In genomic region chr1:58562455-58562854, GRCm38 (mm10) we compare ENCODE assay signal across 8 mouse cellular contexts. TPM values are rescaled to one million over a fixed set of nuclear protein-coding genes. Genes with fewer than 3 reads are reported as not detected.
DNase-seq lines count a peak whose midpoint lies in the region; ATAC-seq and TF ChIP-seq lines count a peak whose summit lies in the region.

No protein-coding gene starts in this region.

- peak; percentile 34 for DNase-seq in forebrain, embryonic 14.5 days (ENCODE audit: low spot score)
- peak; percentile 8 for DNase-seq in ovary, postnatal 36 days (ENCODE audit: low spot score)
- no peak for DNase-seq in ovary, postnatal 14 days (ENCODE audit: low spot score)
- peak; percentile 41 to 51 for DNase-seq in cerebellum, adult 18-20 months
- peak; percentile 60 for DNase-seq in heart, postnatal 4 days
- DNase-seq in midbrain, postnatal 0 days (ENCODE audit: low spot score), result peak; percentile 13
- peak; percentile 47 to 59 for DNase-seq in thymus, postnatal 36 days

- no peak for ATAC-seq in forebrain, embryonic 14.5 days
- ATAC-seq in forebrain, embryonic 16.5 days, result no peak
- no peak for ATAC-seq in midbrain, postnatal 0 days (ENCODE audit: low FRiP score)

- H3K27me3 ChIP-seq in forebrain, embryonic 14.5 days (replicated peaks; ENCODE audit: control insufficient read depth, insufficient read depth, low read length), result no peaks in the 10 kb centered on the region
- H3K27me3 ChIP-seq in forebrain, embryonic 16.5 days (replicated peaks; ENCODE audit: control insufficient read depth, insufficient read depth, low read length), result no peaks in the 10 kb centered on the region
- H3K27me3 ChIP-seq in midbrain, postnatal 0 days (ENCODE audit: insufficient read depth, low read length), result no peaks in the 10 kb centered on the region

- H3K27ac ChIP-seq in forebrain, embryonic 14.5 days (ENCODE audit: low read depth, low read length), result no peak overlapping the region
- no peak overlapping the region for H3K27ac ChIP-seq in forebrain, embryonic 16.5 days (ENCODE audit: low read length)
- no peak overlapping the region for H3K27ac ChIP-seq in midbrain, postnatal 0 days (ENCODE audit: low read depth, low read length)

- no peak overlapping the region for H3K4me2 ChIP-seq in forebrain, embryonic 14.5 days (ENCODE audit: low read length)
- H3K4me2 ChIP-seq in forebrain, embryonic 16.5 days (ENCODE audit: low read length), result no peak overlapping the region
- H3K4me2 ChIP-seq in midbrain, postnatal 0 days (ENCODE audit: low read depth, low read length, poor library complexity, severe bottlenecking), result no peak overlapping the region

- TF ChIP-seq CTCF in midbrain, postnatal 0 days (IDR thresholded peaks at IDR 0.05), result peak; percentile 58

- no peaks in the 10 kb centered on the region for H3K36me3 ChIP-seq in forebrain, embryonic 14.5 days (ENCODE audit: control insufficient read depth, insufficient read depth, low read length)
- H3K36me3 ChIP-seq in forebrain, embryonic 16.5 days (ENCODE audit: control insufficient read depth, insufficient read depth), result 0 out of 2 replicates have a peak, but pooled peaks cover 4% of the 10 kb centered on the region
- no peaks in the 10 kb centered on the region for H3K36me3 ChIP-seq in midbrain, postnatal 0 days (ENCODE audit: insufficient read depth, low read length)

- H3K4me3 ChIP-seq in forebrain, embryonic 14.5 days (ENCODE audit: low read depth, low read length), result no peak overlapping the region
- H3K4me3 ChIP-seq in forebrain, embryonic 16.5 days (replicated peaks; ENCODE audit: low read length), result no peak overlapping the region
- H3K4me3 ChIP-seq in midbrain, postnatal 0 days (ENCODE audit: low read depth, low read length), result no peak overlapping the region

- 85% methylated on average over 1 of the region's 1 CpGs for WGBS in forebrain, embryonic 14.5 days
- 97% methylated on average over 1 of the region's 1 CpGs for WGBS in forebrain, embryonic 16.5 days
- WGBS in midbrain, postnatal 0 days, result 91% methylated on average over 1 of the region's 1 CpGs

- H3K9ac ChIP-seq in forebrain, embryonic 14.5 days (ENCODE audit: low read length), result no peak overlapping the region
- no peak overlapping the region for H3K9ac ChIP-seq in forebrain, embryonic 16.5 days (replicated peaks; ENCODE audit: low read depth, low read length)
- no peak overlapping the region for H3K9ac ChIP-seq in midbrain, postnatal 0 days (replicated peaks; ENCODE audit: low read length, poor library complexity, severe bottlenecking)

- no peaks in the 10 kb centered on the region for H3K9me3 ChIP-seq in forebrain, embryonic 14.5 days (replicated peaks; ENCODE audit: control insufficient read depth, low read length)
- H3K9me3 ChIP-seq in forebrain, embryonic 16.5 days (ENCODE audit: control insufficient read depth, low read length), result no peaks in the 10 kb centered on the region
- H3K9me3 ChIP-seq in midbrain, postnatal 0 days (ENCODE audit: low read length), result no peaks in the 10 kb centered on the region

- H3K4me1 ChIP-seq in forebrain, embryonic 14.5 days (ENCODE audit: control insufficient read depth, insufficient read depth, low read length), result no peaks in the 10 kb centered on the region
- no peaks in the 10 kb centered on the region for H3K4me1 ChIP-seq in forebrain, embryonic 16.5 days (replicated peaks; ENCODE audit: control insufficient read depth, insufficient read depth, low read length)
- no peaks in the 10 kb centered on the region for H3K4me1 ChIP-seq in midbrain, postnatal 0 days (ENCODE audit: insufficient read depth, low read length)

RNA-seq across cellular contexts. Expression of gene Fam126b, which starts 23.7 kb away (rescaled TPM):
- 10.5 and 14.4 TPM in 2 replicates for polyA plus RNA-seq in forebrain, embryonic 14.5 days (2014; fragmentation: Nextera tagmentation; extraction: Ambion mirVana)
- polyA plus RNA-seq in forebrain, embryonic 16.5 days (2015; fragmentation: Nextera tagmentation; extraction: Ambion mirVana), result 16.0 and 17.7 TPM in 2 replicates
- total RNA-seq in heart, postnatal 4 days (2021), result 10 to 100 TPM in 1 of 2 experiments, 1 to 10 TPM in 1; 9.9 to 11.3 TPM
- 18.1 and 23.6 TPM in 2 replicates for total RNA-seq in midbrain, postnatal 0 days (2014; rRNA removed)
- 9.8 and 11.7 TPM in 2 replicates for polyA plus RNA-seq in midbrain, postnatal 0 days (2015; fragmentation: Nextera tagmentation; extraction: Ambion mirVana)

RNA-seq across cellular contexts. Expression of gene Ndufb3, which starts 23.7 kb away (rescaled TPM):
- polyA plus RNA-seq in forebrain, embryonic 14.5 days (2014; fragmentation: Nextera tagmentation; extraction: Ambion mirVana), result 175 and 197 TPM in 2 replicates
- polyA plus RNA-seq in forebrain, embryonic 16.5 days (2015; fragmentation: Nextera tagmentation; extraction: Ambion mirVana), result 161 and 165 TPM in 2 replicates
- total RNA-seq in heart, postnatal 4 days (2021), result 100 to 1,000 TPM; 174 to 189 TPM
- 87.1 and 89.2 TPM in 2 replicates for total RNA-seq in midbrain, postnatal 0 days (2014; rRNA removed)
- 204 and 212 TPM in 2 replicates for polyA plus RNA-seq in midbrain, postnatal 0 days (2015; fragmentation: Nextera tagmentation; extraction: Ambion mirVana)

RNA-seq across cellular contexts. Expression of gene Orc2, which starts 57.5 kb away (rescaled TPM):
- 28.4 and 32.5 TPM in 2 replicates for polyA plus RNA-seq in forebrain, embryonic 14.5 days (2014; fragmentation: Nextera tagmentation; extraction: Ambion mirVana)
- 29.6 TPM in 2 replicates for polyA plus RNA-seq in forebrain, embryonic 16.5 days (2015; fragmentation: Nextera tagmentation; extraction: Ambion mirVana)
- 10 to 100 TPM; 16.7 to 17.7 TPM for total RNA-seq in heart, postnatal 4 days (2021)
- total RNA-seq in midbrain, postnatal 0 days (2014; rRNA removed), result 45.1 and 84.8 TPM in 2 replicates
- polyA plus RNA-seq in midbrain, postnatal 0 days (2015; fragmentation: Nextera tagmentation; extraction: Ambion mirVana), result 13.5 and 16.1 TPM in 2 replicates
